Mouse (Mus musculus) MN1 (cell line): ENCODE measurements around the gene Zcwpw1.
"Not testable (repeated sequence)": the region's sequence is repeated elsewhere in the genome, so short reads cannot be mapped to it uniquely, and the experiment has no call there.

Experiments
- DNase-seq: peaks from one replicate; pipeline ENCODE4 v3.0.0-alpha.2; 2016; ENCODE audit warnings: low spot score

Zcwpw1 gene

GRCm38 (mm10) chr5:137787151-137787928 lies at the start of gene Zcwpw1, which contains the start of gene Mepce:
TSS of gene Zcwpw1 (plus strand) at chr5:137787798.
TSS of gene Mepce (minus strand) at chr5:137787655.
- peak; percentile 93 for DNase-seq

- peak; percentile 87 for DNase-seq
Measured at GRCm38 (mm10) chr5:137738516-137738915, 49.1 kb upstream of the Zcwpw1 start.

GRCm38 (mm10) chr5:137739471-137739870 lies 48.1 kb upstream of the Zcwpw1 start:
- DNase-seq: no peak

GRCm38 (mm10) chr5:137740506-137740905 lies 47.1 kb upstream of the Zcwpw1 start:
- no peak for DNase-seq

GRCm38 (mm10) chr5:137741023-137741931 lies 46.3 kb upstream of the Zcwpw1 start, which contains the start of gene Nyap1:
TSS of gene Nyap1 (minus strand) at chr5:137741607.
- peak; percentile 89 for DNase-seq

GRCm38 (mm10) chr5:137742048-137742447 lies 45.5 kb upstream of the Zcwpw1 start:
- DNase-seq: no peak

GRCm38 (mm10) chr5:137742836-137743235 lies 44.8 kb upstream of the Zcwpw1 start:
- DNase-seq: no peak

GRCm38 (mm10) chr5:137744197-137744596 lies 43.4 kb upstream of the Zcwpw1 start:
- no peak for DNase-seq

GRCm38 (mm10) chr5:137745214-137746171 lies 42.1 kb upstream of the Zcwpw1 start, which contains the start of gene Tsc22d4:
TSS of gene Tsc22d4 (plus strand) at chr5:137745730.
- DNase-seq: peak; percentile 97

GRCm38 (mm10) chr5:137746282-137746850 lies 41.2 kb upstream of the Zcwpw1 start:
- no peak for DNase-seq

- DNase-seq: no peak
Measured at GRCm38 (mm10) chr5:137746851-137747325, 40.7 kb upstream of the Zcwpw1 start.

GRCm38 (mm10) chr5:137747326-137747961 lies 40.2 kb upstream of the Zcwpw1 start:
- DNase-seq: peak; percentile 43

- DNase-seq: peak; percentile 55
Measured at GRCm38 (mm10) chr5:137748130-137748770, 39.3 kb upstream of the Zcwpw1 start.

GRCm38 (mm10) chr5:137749196-137749836 lies 38.3 kb upstream of the Zcwpw1 start:
- DNase-seq: no peak

GRCm38 (mm10) chr5:137750212-137750611 lies 37.4 kb upstream of the Zcwpw1 start:
- DNase-seq: not testable (repeated sequence)

GRCm38 (mm10) chr5:137751221-137751887 lies 36.2 kb upstream of the Zcwpw1 start:
- no peak for DNase-seq

GRCm38 (mm10) chr5:137751988-137752387 lies 35.6 kb upstream of the Zcwpw1 start:
- no peak for DNase-seq

GRCm38 (mm10) chr5:137753111-137753832 lies 34.3 kb upstream of the Zcwpw1 start:
- DNase-seq: no peak
